Mouse (Mus musculus) testis, adult 2 months (tissue): Measurements from ENCODE around the gene Armcx4.

Experiments used
- CTCF ChIP-seq: fragments of 200-500 bp; IDR thresholded peaks from 2 replicates; pipeline ENCODE4 v1.5.1; 2012; ENCODE audit warnings: low read depth, mild to moderate bottlenecking, inconsistent platforms, low read length, moderate library complexity; ENCODE audit not compliant: control insufficient read depth, insufficient read depth, insufficient replicate concordance
- POLR2A ChIP-seq: fragments of 200-500 bp; IDR thresholded peaks from 2 replicates; pipeline ENCODE4 v1.6.1; 2012; ENCODE audit warnings: low read depth, mild to moderate bottlenecking, inconsistent platforms, low read length, moderate library complexity; ENCODE audit not compliant: control insufficient read depth

GRCm38 (mm10) chrX:134717752-134718308, 31.5 kb downstream of the Armcx4 start, which contains the start of gene Armcx1:
- peak; percentile 31; the same call in 1 of the 2 replicates for TF ChIP-seq POLR2A
- no peak for TF ChIP-seq CTCF
